Mouse (Mus musculus) gastrocnemius, postnatal 10 days (tissue): ENCODE measurements at regions not wholly inside any gene's neighbourhood (a gene's known extent, or its start where the extent isn't known, plus 50 kb on each side); places are given as distances from the start of the nearest gene placed in this dataset.

Source experiments
- DNase-seq: peaks from one replicate; pipeline ENCODE4 v3.0.0; 2021; ENCODE audit warnings: mixed read lengths

DNA sequence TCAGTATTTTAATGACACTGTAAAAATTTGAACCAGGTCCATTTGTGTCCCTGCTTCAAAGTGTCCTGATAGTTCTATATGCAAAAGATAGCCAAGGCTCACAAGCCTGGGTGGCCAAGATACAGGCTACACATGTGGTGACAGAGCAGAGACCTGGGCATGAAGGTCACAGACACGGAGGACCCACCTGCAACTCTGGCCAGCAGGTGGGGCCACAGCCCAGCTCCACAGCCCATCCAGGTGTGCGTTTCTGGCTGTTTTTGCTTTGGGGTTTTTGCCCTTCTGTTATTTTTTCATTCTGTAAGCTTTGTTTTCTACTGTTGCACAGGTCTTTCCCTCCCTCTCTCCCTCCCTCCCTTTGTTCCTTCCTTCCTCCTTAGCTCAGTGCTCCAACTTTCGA lies 399.4 kb upstream of the Rora start:
- DNase-seq: no peak

- DNase-seq: no peak
Measured at GRCm38 (mm10) chr9:68268551-68268950, 385.0 kb upstream of the Rora start.

GRCm38 (mm10) chr9:68302232-68302925 lies 351.2 kb upstream of the Rora start:
- peak; percentile 36 for DNase-seq

DNA sequence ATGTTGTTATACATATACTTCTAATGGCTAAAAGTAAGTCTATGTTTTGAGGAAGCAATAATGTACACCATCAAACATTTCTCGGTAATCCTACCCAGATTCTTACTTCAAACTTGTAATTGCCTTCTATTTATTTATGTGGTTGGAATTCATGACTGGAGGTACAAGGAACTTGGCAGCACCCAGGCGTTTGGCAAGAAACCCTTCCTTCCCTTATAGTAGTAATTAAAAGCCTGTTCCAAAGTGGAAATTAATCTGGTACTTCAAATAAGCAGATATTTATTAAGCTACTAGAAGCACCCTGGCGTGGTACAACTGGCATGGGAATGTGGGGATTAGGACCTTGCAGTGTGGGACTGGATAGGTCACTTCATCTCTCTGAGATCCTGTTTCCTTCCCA lies 322.9 kb upstream of the Rora start:
- DNase-seq: no peak

DNA sequence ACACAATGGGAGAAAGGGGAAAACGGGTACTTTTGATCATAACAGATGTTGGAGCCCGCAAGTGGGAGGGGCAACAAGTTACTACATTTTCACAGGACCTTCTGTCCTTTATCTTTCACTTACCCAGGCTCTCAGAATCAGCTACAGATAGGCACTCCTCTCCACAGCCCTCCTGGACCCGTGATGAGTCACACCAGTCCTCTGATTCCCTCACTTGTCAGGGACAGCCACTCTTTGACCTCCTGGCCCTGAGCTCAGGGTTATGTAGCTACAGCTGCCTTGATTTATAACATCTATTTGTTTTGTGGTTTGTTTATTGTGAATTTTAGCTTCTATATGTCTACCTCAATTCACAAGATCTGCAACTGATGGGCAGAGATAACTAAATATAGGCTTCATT lies 312.7 kb upstream of the Rora start:
- DNase-seq: no peak

GRCm38 (mm10) chr9:68341511-68341910 lies 312.1 kb upstream of the Rora start:
- DNase-seq: no peak

GRCm38 (mm10) chr9:68347426-68347825 lies 306.2 kb upstream of the Rora start:
- no peak for DNase-seq

DNA sequence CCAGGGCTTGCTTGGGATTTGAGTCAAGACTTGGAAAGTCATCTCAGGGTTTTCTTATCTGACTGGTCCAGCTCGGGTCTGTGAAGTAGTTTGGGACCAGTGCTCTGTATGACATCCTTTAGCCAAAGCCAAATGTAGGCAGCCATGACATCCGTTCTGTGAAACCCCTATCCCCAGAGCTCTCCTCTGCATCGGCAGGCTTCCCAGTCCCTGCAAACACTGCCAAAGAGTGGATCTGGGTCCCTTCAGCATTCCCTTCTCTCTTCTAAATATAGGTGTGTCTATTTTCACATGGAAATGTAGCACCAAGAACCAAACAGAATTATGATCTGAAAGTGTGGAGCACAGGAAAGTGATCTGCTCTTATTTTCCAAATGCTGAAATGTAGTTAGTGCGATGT lies 302.1 kb upstream of the Rora start:
- DNase-seq: peak; percentile 14

- DNase-seq: no peak
Measured at GRCm38 (mm10) chr9:68354470-68354869, 299.1 kb upstream of the Rora start.

- DNase-seq: no peak
Measured at GRCm38 (mm10) chr9:68356078-68356477, 297.5 kb upstream of the Rora start.

- peak; percentile 55 for DNase-seq
Measured at GRCm38 (mm10) chr9:68357231-68357630, 296.4 kb upstream of the Rora start.

- no peak for DNase-seq
Measured at GRCm38 (mm10) chr9:68366973-68367372, 286.6 kb upstream of the Rora start.

GRCm38 (mm10) chr9:68367556-68367955 lies 286.0 kb upstream of the Rora start:
- no peak for DNase-seq

GRCm38 (mm10) chr9:68372726-68373125 lies 280.9 kb upstream of the Rora start:
- DNase-seq: peak; percentile 7

- no peak for DNase-seq
Measured at GRCm38 (mm10) chr9:68376222-68376621, 277.4 kb upstream of the Rora start.

- DNase-seq: no peak
Measured at GRCm38 (mm10) chr9:68381871-68382270, 271.7 kb upstream of the Rora start.

DNA sequence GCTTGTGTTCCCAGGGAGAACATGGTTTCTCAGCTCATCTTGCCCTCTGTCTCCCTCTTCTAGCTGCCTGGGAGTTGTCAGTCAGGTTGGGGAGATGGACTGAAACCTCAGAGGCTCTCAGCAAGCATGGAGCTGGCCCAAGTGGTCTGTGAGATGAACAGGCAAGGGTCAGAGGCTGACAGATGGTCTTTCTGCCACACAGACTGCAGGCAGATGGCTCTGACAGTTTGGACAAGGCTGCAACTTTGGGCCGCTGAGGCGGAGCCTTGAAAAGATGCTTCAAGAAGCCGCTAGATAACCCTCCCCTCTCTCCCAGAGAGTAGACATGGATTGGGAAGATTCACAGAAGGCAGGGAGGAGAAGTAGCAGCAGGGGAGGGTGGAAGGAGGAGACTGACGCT lies 252.7 kb upstream of the Rora start:
- no peak for DNase-seq

DNA sequence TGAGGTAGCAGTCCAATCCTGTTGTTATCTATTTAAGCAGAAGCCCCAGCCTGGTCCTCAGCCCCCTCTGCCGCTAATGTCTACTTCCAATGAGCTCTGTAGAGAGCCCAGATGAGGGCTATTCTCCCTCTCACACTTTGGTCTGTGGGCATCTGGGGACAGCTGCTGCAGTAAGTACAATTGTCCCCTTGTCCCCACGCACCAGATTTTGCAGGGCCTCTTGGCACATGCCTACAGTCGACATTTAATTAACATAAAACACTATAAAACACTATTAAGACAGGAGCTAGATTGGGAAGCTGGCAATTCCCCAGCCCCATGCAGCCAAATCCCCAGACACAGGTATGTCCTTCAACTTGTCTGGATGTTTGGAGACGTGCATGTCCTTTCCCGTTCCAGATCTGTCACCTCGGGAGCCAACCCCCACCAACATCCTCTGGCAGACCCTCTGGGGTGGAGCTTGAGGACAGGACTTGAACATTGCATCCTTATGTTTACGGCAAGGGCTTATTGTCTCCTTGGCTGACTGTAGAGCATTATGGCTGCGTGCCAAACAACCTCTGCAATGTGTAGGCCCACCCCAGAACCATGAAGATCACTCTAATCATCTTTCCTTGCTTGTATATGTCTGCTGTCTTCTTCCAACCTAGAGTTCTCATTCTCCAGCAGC lies 251.3 kb upstream of the Rora start:
- no peak for DNase-seq

GRCm38 (mm10) chr9:68402981-68403380 lies 250.6 kb upstream of the Rora start:
- no peak for DNase-seq

DNA sequence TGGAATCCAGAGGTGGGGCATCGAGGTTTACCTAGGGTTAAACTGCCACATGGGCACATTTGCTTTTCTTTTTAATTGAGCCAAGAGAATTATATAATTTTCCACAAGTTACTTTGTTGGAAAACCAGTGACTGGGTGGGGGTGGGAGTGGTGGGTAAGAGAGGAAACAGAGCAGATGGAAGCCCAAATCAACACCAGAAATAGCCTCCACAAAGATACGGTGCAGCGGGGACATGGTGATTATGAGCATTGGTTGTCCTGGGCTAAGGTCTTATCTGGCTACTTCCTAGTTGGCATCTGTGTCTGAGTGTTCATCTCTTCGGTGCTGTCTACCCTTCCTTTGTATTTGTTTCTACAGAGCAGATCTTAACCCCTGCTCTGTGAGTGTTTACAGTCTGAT lies 250.1 kb upstream of the Rora start:
- no peak for DNase-seq

GRCm38 (mm10) chr9:68409786-68410185 lies 243.8 kb upstream of the Rora start:
- no peak for DNase-seq

DNA sequence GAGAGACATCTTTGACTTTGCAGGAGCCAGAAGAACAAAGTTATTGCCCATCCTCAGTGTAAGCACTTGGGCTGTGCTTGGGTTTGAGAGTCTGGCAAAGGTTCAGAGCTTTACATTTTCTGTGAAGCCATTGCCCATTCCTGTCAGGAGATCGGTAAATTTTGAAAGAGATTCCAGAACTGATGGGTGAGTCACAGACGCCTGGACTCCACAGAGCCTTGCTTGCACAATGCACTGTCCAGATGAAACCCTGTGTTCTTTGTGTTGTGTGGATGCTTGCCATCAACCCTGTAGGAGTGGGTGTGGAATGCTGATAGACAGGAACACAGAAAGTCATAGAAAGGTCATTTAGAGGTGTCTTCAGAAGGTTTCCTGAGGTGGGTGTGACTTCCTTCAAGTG lies 227.3 kb upstream of the Rora start:
- DNase-seq: no peak

GRCm38 (mm10) chr9:68462755-68463154 lies 190.8 kb upstream of the Rora start:
- no peak for DNase-seq

- no peak for DNase-seq
Measured at GRCm38 (mm10) chr9:68463637-68464304, 189.8 kb upstream of the Rora start.
